Mouse (Mus musculus): ENCODE data around the gene Rps13. TPM values are rescaled to one million over a fixed set of nuclear protein-coding genes. Genes with fewer than 3 reads are reported as not detected.
"Not testable (repeated sequence)": the region's sequence is repeated elsewhere in the genome, so short reads cannot be mapped to it uniquely, and the experiment has no call there.

Rps13 gene
- 489 and 502 TPM in 2 replicates for polyA plus RNA-seq (2015; fragmentation: Nextera tagmentation; extraction: Ambion mirVana)

GRCm38 (mm10) chr7:116333713-116334668 lies at the start of gene Rps13:
TSS of gene Rps13 (minus strand) at chr7:116334195.
- peak within 1 kb of the TSS; percentile 96 for H3K9ac ChIP-seq
- H3K27me3 ChIP-seq: no peaks in the 10 kb centered on the region
- no peaks in the 10 kb centered on the region for H3K9me3 ChIP-seq (replicated peaks)
- peaks cover 35% of the 10 kb centered on the region for H3K36me3 ChIP-seq
- peaks cover 13% of the 10 kb centered on the region for H3K4me1 ChIP-seq (replicated peaks)
- peak within 1 kb of the TSS; percentile 91 for H3K4me3 ChIP-seq
- WGBS: under 1% methylated on average over 78 of the region's 78 CpGs
- H3K27ac ChIP-seq: peak within 1 kb of the TSS; percentile 89
- peak within 1 kb of the TSS; percentile 77 for H3K4me2 ChIP-seq
- ATAC-seq (replicated peaks; ENCODE audit: insufficient number of reproducible peaks, insufficient read depth, low FRiP score, low read depth): peak; percentile 99

- H3K27ac ChIP-seq; H3K27me3 ChIP-seq; H3K4me1 ChIP-seq (replicated peaks); H3K4me2 ChIP-seq; H3K4me3 ChIP-seq; H3K9ac ChIP-seq; ATAC-seq (replicated peaks; ENCODE audit: insufficient number of reproducible peaks, insufficient read depth, low FRiP score, low read depth); H3K9me3 ChIP-seq (replicated peaks): not testable (repeated sequence)
- H3K36me3 ChIP-seq: peaks cover 23% of the 10 kb centered on the region
- WGBS: 93% methylated on average over 6 of the region's 6 CpGs
Measured at GRCm38 (mm10) chr7:116379181-116379580, 45.2 kb upstream of the Rps13 start.

- Histone ChIP-seq H3K27me3 (no peaks in the 10 kb centered on the region), H3K27ac (no peak overlapping the region), H3K36me3 (peaks cover 31% of the 10 kb centered on the region), H3K4me3 (no peak overlapping the region), H3K9ac (no peak overlapping the region), H3K4me1 (replicated peaks) (no peaks in the 10 kb centered on the region), H3K9me3 (replicated peaks) (no peaks in the 10 kb centered on the region), H3K4me2 (no peak overlapping the region)
- WGBS: 92% methylated on average over 1 of the region's 1 CpGs
- no peak for ATAC-seq (replicated peaks; ENCODE audit: insufficient number of reproducible peaks, insufficient read depth, low FRiP score, low read depth)
Measured at GRCm38 (mm10) chr7:116374284-116374683, 40.3 kb upstream of the Rps13 start.

GRCm38 (mm10) chr7:116336226-116336625 lies 2.2 kb upstream of the Rps13 start:
- Histone ChIP-seq H3K4me1 (replicated peaks) (peaks cover 13% of the 10 kb centered on the region), H3K4me2 (no peak overlapping the region), H3K4me3 (no peak overlapping the region), H3K27me3 (no peaks in the 10 kb centered on the region), H3K9me3 (replicated peaks) (no peaks in the 10 kb centered on the region), H3K27ac (no peak overlapping the region), H3K9ac (no peak overlapping the region), H3K36me3 (peaks cover 31% of the 10 kb centered on the region)
- no peak for ATAC-seq (replicated peaks; ENCODE audit: insufficient number of reproducible peaks, insufficient read depth, low FRiP score, low read depth)
- 67% methylated on average over 1 of the region's 1 CpGs for WGBS

GRCm38 (mm10) chr7:116335133-116335532 lies 1.1 kb upstream of the Rps13 start:
- Histone ChIP-seq H3K27me3 (no peaks in the 10 kb centered on the region), H3K4me2 (peak overlapping the region; percentile 77), H3K27ac (no peak overlapping the region), H3K9ac (no peak overlapping the region), H3K4me3 (peak overlapping the region; percentile 91), H3K4me1 (replicated peaks) (peaks cover 13% of the 10 kb centered on the region), H3K36me3 (peaks cover 35% of the 10 kb centered on the region), H3K9me3 (replicated peaks) (no peaks in the 10 kb centered on the region)
- 79% methylated on average over 6 of the region's 6 CpGs for WGBS
- no peak for ATAC-seq (replicated peaks; ENCODE audit: insufficient number of reproducible peaks, insufficient read depth, low FRiP score, low read depth)

- H3K27me3 ChIP-seq: no peaks in the 10 kb centered on the region
Measured at GRCm38 (mm10) chr7:116334669-116335038, 659 bp upstream of the Rps13 start.

GRCm38 (mm10) chr7:116331246-116331645 lies 2.7 kb downstream of the Rps13 start:
- no peaks in the 10 kb centered on the region for H3K9me3 ChIP-seq (replicated peaks)

More at GRCm38 (mm10) chr7:116334669-116335038, 659 bp upstream of the Rps13 start:
- peak overlapping the region; percentile 96 for H3K9ac ChIP-seq
- H3K4me1 ChIP-seq (replicated peaks): peaks cover 13% of the 10 kb centered on the region
- H3K4me2 ChIP-seq: peak overlapping the region; percentile 77
- WGBS: 17% methylated on average over 8 of the region's 8 CpGs
- no peaks in the 10 kb centered on the region for H3K9me3 ChIP-seq (replicated peaks)
- no peak for ATAC-seq (replicated peaks; ENCODE audit: insufficient number of reproducible peaks, insufficient read depth, low FRiP score, low read depth)
- peaks cover 36% of the 10 kb centered on the region for H3K36me3 ChIP-seq
- peak overlapping the region; percentile 91 for H3K4me3 ChIP-seq
- no peak overlapping the region for H3K27ac ChIP-seq

GRCm38 (mm10) chr7:116329858-116330257 lies 4.1 kb downstream of the Rps13 start:
- Histone ChIP-seq H3K27ac (no peak overlapping the region), H3K9me3 (replicated peaks) (no peaks in the 10 kb centered on the region), H3K9ac (no peak overlapping the region), H3K4me2 (no peak overlapping the region), H3K4me1 (replicated peaks) (peaks cover 13% of the 10 kb centered on the region), H3K27me3 (no peaks in the 10 kb centered on the region), H3K36me3 (peaks cover 38% of the 10 kb centered on the region), H3K4me3 (no peak overlapping the region)
- WGBS: 87% methylated on average over 4 of the region's 4 CpGs
- no peak for ATAC-seq (replicated peaks; ENCODE audit: insufficient number of reproducible peaks, insufficient read depth, low FRiP score, low read depth)

More at GRCm38 (mm10) chr7:116331246-116331645, 2.7 kb downstream of the Rps13 start:
- Histone ChIP-seq H3K36me3 (peaks cover 38% of the 10 kb centered on the region), H3K4me1 (replicated peaks) (peaks cover 13% of the 10 kb centered on the region), H3K27ac (no peak overlapping the region), H3K9ac (no peak overlapping the region), H3K4me2 (no peak overlapping the region), H3K27me3 (no peaks in the 10 kb centered on the region), H3K4me3 (no peak overlapping the region)
- 89% methylated on average over 2 of the region's 2 CpGs for WGBS
- ATAC-seq (replicated peaks; ENCODE audit: insufficient number of reproducible peaks, insufficient read depth, low FRiP score, low read depth): no peak

- peaks cover 38% of the 10 kb centered on the region for H3K36me3 ChIP-seq
- no peak overlapping the region for H3K9ac ChIP-seq
- H3K4me2 ChIP-seq: no peak overlapping the region
- no peaks in the 10 kb centered on the region for H3K27me3 ChIP-seq
- peaks cover 13% of the 10 kb centered on the region for H3K4me1 ChIP-seq (replicated peaks)
- ATAC-seq (replicated peaks; ENCODE audit: insufficient number of reproducible peaks, insufficient read depth, low FRiP score, low read depth): no peak
- H3K27ac ChIP-seq: no peak overlapping the region
- H3K4me3 ChIP-seq: no peak overlapping the region
- WGBS: 64% methylated on average over 7 of the region's 7 CpGs
- no peaks in the 10 kb centered on the region for H3K9me3 ChIP-seq (replicated peaks)
Measured at GRCm38 (mm10) chr7:116328777-116329176, 5.2 kb downstream of the Rps13 start.

GRCm38 (mm10) chr7:116327901-116328300 lies 6.1 kb downstream of the Rps13 start:
- Histone ChIP-seq H3K27me3 (no peaks in the 10 kb centered on the region), H3K36me3 (peaks cover 38% of the 10 kb centered on the region), H3K27ac (no peak overlapping the region), H3K9me3 (replicated peaks) (no peaks in the 10 kb centered on the region), H3K4me2 (no peak overlapping the region), H3K9ac (no peak overlapping the region), H3K4me3 (no peak overlapping the region), H3K4me1 (replicated peaks) (peaks cover 13% of the 10 kb centered on the region)
- 62% methylated on average over 5 of the region's 5 CpGs for WGBS
- no peak for ATAC-seq (replicated peaks; ENCODE audit: insufficient number of reproducible peaks, insufficient read depth, low FRiP score, low read depth)

GRCm38 (mm10) chr7:116323331-116323964 lies 10.5 kb downstream of the Rps13 start:
- Histone ChIP-seq H3K9me3 (replicated peaks) (no peaks in the 10 kb centered on the region), H3K27me3 (no peaks in the 10 kb centered on the region), H3K9ac (no peak overlapping the region), H3K4me1 (replicated peaks) (peaks cover 3% of the 10 kb centered on the region; the same call in 1 of the 2 replicates), H3K4me2 (peak overlapping the region; percentile 40), H3K36me3 (no peaks in the 10 kb centered on the region), H3K27ac (no peak overlapping the region), H3K4me3 (no peak overlapping the region)
- ATAC-seq (replicated peaks; ENCODE audit: insufficient number of reproducible peaks, insufficient read depth, low FRiP score, low read depth): peak; percentile 53; the same call in 1 of the 2 replicates
- WGBS: 26% methylated on average over 10 of the region's 10 CpGs
